Mouse (Mus musculus): ENCODE data around the gene Mif4gd.

DNA sequence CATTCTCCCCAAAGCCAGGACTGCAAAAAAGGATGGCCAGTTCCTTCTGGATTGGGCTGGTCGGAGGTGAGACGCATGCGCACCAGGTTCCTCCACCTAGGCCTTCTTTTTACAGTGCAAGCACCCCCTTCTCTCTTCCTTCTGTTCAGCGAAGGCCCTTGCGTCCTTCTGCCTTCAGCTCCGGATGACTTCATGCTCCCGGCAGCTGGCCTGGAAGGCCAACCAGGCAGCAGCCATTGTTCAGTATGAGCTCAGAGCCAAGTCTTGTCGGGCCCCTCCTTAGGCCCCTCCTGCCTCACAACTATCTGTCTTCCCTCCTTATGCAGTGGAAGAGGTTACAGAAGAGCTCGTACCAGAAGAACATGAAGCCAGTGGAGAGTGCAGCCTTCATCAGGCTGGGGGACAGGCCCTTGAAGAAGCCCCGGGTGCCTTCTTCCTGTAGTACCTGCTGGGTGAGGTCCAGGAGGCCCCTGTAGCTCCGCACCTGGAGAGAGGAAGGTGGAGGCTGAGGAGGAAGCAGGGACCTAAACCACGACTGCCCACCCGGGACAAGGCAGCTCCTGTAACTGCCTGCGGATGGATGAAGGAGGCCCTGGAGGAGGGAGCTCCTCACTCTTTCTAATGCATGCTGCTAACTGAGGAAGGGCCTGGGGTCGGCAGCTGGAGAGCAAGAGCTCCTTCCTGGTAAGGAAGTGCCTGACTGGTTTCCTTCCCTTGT lies 2.5 kb upstream of the Mif4gd start:
- TF ChIP-seq POLR2A (IDR thresholded peaks at IDR 0.05; ENCODE audit: control insufficient read depth in 1 of 2, insufficient read depth in 1 of 2, low read depth in 1 of 2, low read length in 2 of 2, poor library complexity in 1 of 2) (no peak), USF1 (IDR thresholded peaks at IDR 0.05; ENCODE audit: low read depth, low read length) (no peak), CTCF (IDR thresholded peaks at IDR 0.05 in 2 of 3, conservative IDR thresholded peaks at IDR 0.05 in 1 of 3; ENCODE audit: control insufficient read depth in 1 of 3, insufficient read depth in 1 of 3, low read depth in 2 of 3, low read length in 3 of 3, poor library complexity in 1 of 3, severe bottlenecking in 1 of 3) (no peak), ZC3H11A (IDR thresholded peaks at IDR 0.05; ENCODE audit: low read depth, low read length) (no peak), TCF12 (IDR thresholded peaks at IDR 0.05; ENCODE audit: low read depth, low read length) (no peak), SMC3 (IDR thresholded peaks at IDR 0.05; ENCODE audit: low read depth, low read length) (no peak), ZNF384 (IDR thresholded peaks at IDR 0.05; ENCODE audit: low read depth, low read length) (no peak), HCFC1 (IDR thresholded peaks at IDR 0.05; ENCODE audit: low read depth, low read length) (no peak), USF2 (IDR thresholded peaks at IDR 0.05; ENCODE audit: borderline replicate concordance in 1 of 2, insufficient read depth in 1 of 2, low read depth in 1 of 2, low read length in 2 of 2) (no peak), GATA1 (IDR thresholded peaks at IDR 0.05; ENCODE audit: low read depth, low read length) (no peak), RCOR1 (IDR thresholded peaks at IDR 0.05; ENCODE audit: low read depth, low read length) (no peak), MAX (IDR thresholded peaks at IDR 0.05; ENCODE audit: low read length) (no peak), EP300 (IDR thresholded peaks at IDR 0.05; ENCODE audit: low read depth in 1 of 2, low read length in 2 of 2) (no peak)

All from MEL (cell line).